Mouse (Mus musculus): ENCODE measurements around the gene Tmem50b. TPM values are rescaled to one million over a fixed set of nuclear protein-coding genes. Genes with fewer than 3 reads are reported as not detected.

Gene Tmem50b
- polyA plus RNA-seq, 1 experiment from 2014 or later: 48.7 TPM

GRCm38 (mm10) chr16:91551081-91551524, 46.5 kb downstream of the Tmem50b start:
- WGBS: 53% methylated on average over 10 of the region's 10 CpGs
- ATAC-seq (ENCODE audit: insufficient read depth, low FRiP score): peak; percentile 80
- H3K27me3 ChIP-seq (ENCODE audit: control insufficient read depth, insufficient read depth, low read length): no peaks in the 10 kb centered on the region
- H3K4me3 ChIP-seq (replicated peaks; ENCODE audit: low read length): no peak overlapping the region
- no peaks in the 10 kb centered on the region for H3K9me3 ChIP-seq (replicated peaks; ENCODE audit: control insufficient read depth, low read length)
- H3K9ac ChIP-seq (ENCODE audit: low read length): peak overlapping the region; percentile 14; the same call in 1 of the 2 replicates
- H3K4me2 ChIP-seq (ENCODE audit: low read depth, low read length): no peak overlapping the region; the same call in 1 of the 2 replicates
- H3K4me1 ChIP-seq (ENCODE audit: control insufficient read depth, insufficient read depth, low read length): peaks cover 38% of the 10 kb centered on the region
- H3K27ac ChIP-seq (ENCODE audit: low read length): peak overlapping the region; percentile 79
- H3K36me3 ChIP-seq (ENCODE audit: control insufficient read depth, insufficient read depth, low read length): peaks cover 6% of the 10 kb centered on the region; the same call in 1 of the 2 replicates

- H3K36me3 ChIP-seq (ENCODE audit: control insufficient read depth, insufficient read depth, low read length): no peaks in the 10 kb centered on the region
- peaks cover 42% of the 10 kb centered on the region for H3K4me1 ChIP-seq (ENCODE audit: control insufficient read depth, insufficient read depth, low read length)
- no peaks in the 10 kb centered on the region for H3K9me3 ChIP-seq (replicated peaks; ENCODE audit: control insufficient read depth, low read length)
- H3K27ac ChIP-seq (ENCODE audit: low read length): peak overlapping the region; percentile 67
- peak overlapping the region; percentile 10; the same call in 1 of the 2 replicates for H3K4me2 ChIP-seq (ENCODE audit: low read depth, low read length)
- ATAC-seq (ENCODE audit: insufficient read depth, low FRiP score): no peak
- no peak overlapping the region for H3K4me3 ChIP-seq (replicated peaks; ENCODE audit: low read length)
- WGBS: 65% methylated on average over 5 of the region's 5 CpGs
- no peaks in the 10 kb centered on the region for H3K27me3 ChIP-seq (ENCODE audit: control insufficient read depth, insufficient read depth, low read length)
- peak overlapping the region; percentile 2; the same call in 1 of the 2 replicates for H3K9ac ChIP-seq (ENCODE audit: low read length)
Measured at GRCm38 (mm10) chr16:91549616-91550015, 48.0 kb downstream of the Tmem50b start.

GRCm38 (mm10) chr16:91548996-91549395, 48.6 kb downstream of the Tmem50b start:
- Histone ChIP-seq H3K27me3 (ENCODE audit: control insufficient read depth, insufficient read depth, low read length) (no peaks in the 10 kb centered on the region), H3K9me3 (replicated peaks; ENCODE audit: control insufficient read depth, low read length) (no peaks in the 10 kb centered on the region), H3K36me3 (ENCODE audit: control insufficient read depth, insufficient read depth, low read length) (no peaks in the 10 kb centered on the region), H3K4me1 (ENCODE audit: control insufficient read depth, insufficient read depth, low read length) (peaks cover 38% of the 10 kb centered on the region), H3K4me3 (replicated peaks; ENCODE audit: low read length) (peak overlapping the region; percentile 32), H3K27ac (ENCODE audit: low read length) (peak overlapping the region; percentile 55), H3K4me2 (ENCODE audit: low read depth, low read length) (peak overlapping the region; percentile 50), H3K9ac (ENCODE audit: low read length) (peak overlapping the region; percentile 60; the same call in 1 of the 2 replicates)
- ATAC-seq (ENCODE audit: insufficient read depth, low FRiP score): no peak
- WGBS: 74% methylated on average over 2 of the region's 2 CpGs

GRCm38 (mm10) chr16:91548586-91548985, 49.0 kb downstream of the Tmem50b start:
- Histone ChIP-seq H3K36me3 (ENCODE audit: control insufficient read depth, insufficient read depth, low read length) (no peaks in the 10 kb centered on the region), H3K27me3 (ENCODE audit: control insufficient read depth, insufficient read depth, low read length) (no peaks in the 10 kb centered on the region), H3K4me2 (ENCODE audit: low read depth, low read length) (peak overlapping the region; percentile 50), H3K27ac (ENCODE audit: low read length) (peak overlapping the region; percentile 55), H3K4me1 (ENCODE audit: control insufficient read depth, insufficient read depth, low read length) (peaks cover 34% of the 10 kb centered on the region), H3K9me3 (replicated peaks; ENCODE audit: control insufficient read depth, low read length) (no peaks in the 10 kb centered on the region), H3K4me3 (replicated peaks; ENCODE audit: low read length) (peak overlapping the region; percentile 32), H3K9ac (ENCODE audit: low read length) (peak overlapping the region; percentile 60)
- ATAC-seq (ENCODE audit: insufficient read depth, low FRiP score): no peak
- 46% methylated on average over 5 of the region's 5 CpGs for WGBS

- Histone ChIP-seq H3K36me3 (ENCODE audit: control insufficient read depth, insufficient read depth, low read length) (no peaks in the 10 kb centered on the region), H3K27ac (ENCODE audit: low read length) (peak overlapping the region; percentile 63; the same call in 1 of the 2 replicates), H3K4me1 (ENCODE audit: control insufficient read depth, insufficient read depth, low read length) (peaks cover 29% of the 10 kb centered on the region), H3K27me3 (ENCODE audit: control insufficient read depth, insufficient read depth, low read length) (no peaks in the 10 kb centered on the region), H3K4me3 (replicated peaks; ENCODE audit: low read length) (peak overlapping the region; percentile 86), H3K9ac (ENCODE audit: low read length) (peak overlapping the region; percentile 95), H3K9me3 (replicated peaks; ENCODE audit: control insufficient read depth, low read length) (no peaks in the 10 kb centered on the region), H3K4me2 (ENCODE audit: low read depth, low read length) (peak overlapping the region; percentile 54)
- ATAC-seq (ENCODE audit: insufficient read depth, low FRiP score): no peak
- 42% methylated on average over 5 of the region's 5 CpGs for WGBS
Measured at GRCm38 (mm10) chr16:91547974-91548373, 49.6 kb downstream of the Tmem50b start.

GRCm38 (mm10) chr16:91546836-91547741, 50.5 kb downstream of the Tmem50b start, which contains the start of gene Ifngr2:
TSS of gene Ifngr2 (plus strand) at chr16:91547072.
- Histone ChIP-seq H3K36me3 (ENCODE audit: control insufficient read depth, insufficient read depth, low read length) (no peaks in the 10 kb centered on the region), H3K4me2 (ENCODE audit: low read depth, low read length) (peak within 1 kb of the TSS; percentile 54), H3K27ac (ENCODE audit: low read length) (peak within 1 kb of the TSS; percentile 63), H3K27me3 (ENCODE audit: control insufficient read depth, insufficient read depth, low read length) (no peaks in the 10 kb centered on the region), H3K4me3 (replicated peaks; ENCODE audit: low read length) (peak within 1 kb of the TSS; percentile 86), H3K4me1 (ENCODE audit: control insufficient read depth, insufficient read depth, low read length) (peaks cover 30% of the 10 kb centered on the region), H3K9me3 (replicated peaks; ENCODE audit: control insufficient read depth, low read length) (no peaks in the 10 kb centered on the region), H3K9ac (ENCODE audit: low read length) (peak within 1 kb of the TSS; percentile 95)
- ATAC-seq (ENCODE audit: insufficient read depth, low FRiP score): peak; percentile 89
- WGBS: 1% methylated on average over 52 of the region's 74 CpGs

GRCm38 (mm10) chr16:91546391-91546835, 51.2 kb downstream of the Tmem50b start:
- H3K4me1 ChIP-seq (ENCODE audit: control insufficient read depth, insufficient read depth, low read length): peaks cover 33% of the 10 kb centered on the region
- H3K36me3 ChIP-seq (ENCODE audit: control insufficient read depth, insufficient read depth, low read length): no peaks in the 10 kb centered on the region
- no peaks in the 10 kb centered on the region for H3K9me3 ChIP-seq (replicated peaks; ENCODE audit: control insufficient read depth, low read length)
- peak overlapping the region; percentile 63 for H3K27ac ChIP-seq (ENCODE audit: low read length)
- ATAC-seq (ENCODE audit: insufficient read depth, low FRiP score): peak; percentile 52
- WGBS: 18% methylated on average over 14 of the region's 14 CpGs
- H3K4me2 ChIP-seq (ENCODE audit: low read depth, low read length): peak overlapping the region; percentile 54
- peak overlapping the region; percentile 95 for H3K9ac ChIP-seq (ENCODE audit: low read length)
- no peaks in the 10 kb centered on the region for H3K27me3 ChIP-seq (ENCODE audit: control insufficient read depth, insufficient read depth, low read length)
- peak overlapping the region; percentile 86 for H3K4me3 ChIP-seq (replicated peaks; ENCODE audit: low read length)

- WGBS: 62% methylated on average over 10 of the region's 10 CpGs
- H3K27ac ChIP-seq (ENCODE audit: low read length): peak overlapping the region; percentile 63; the same call in 1 of the 2 replicates
- H3K4me2 ChIP-seq (ENCODE audit: low read depth, low read length): no peak overlapping the region
Measured at GRCm38 (mm10) chr16:91545597-91546281, 51.9 kb downstream of the Tmem50b start.

More at GRCm38 (mm10) chr16:91545597-91546281, 51.9 kb downstream of the Tmem50b start:
- ATAC-seq (ENCODE audit: insufficient read depth, low FRiP score): no peak
- no peaks in the 10 kb centered on the region for H3K36me3 ChIP-seq (ENCODE audit: control insufficient read depth, insufficient read depth, low read length)
- H3K9ac ChIP-seq (ENCODE audit: low read length): no peak overlapping the region
- peaks cover 33% of the 10 kb centered on the region for H3K4me1 ChIP-seq (ENCODE audit: control insufficient read depth, insufficient read depth, low read length)
- no peaks in the 10 kb centered on the region for H3K9me3 ChIP-seq (replicated peaks; ENCODE audit: control insufficient read depth, low read length)
- no peak overlapping the region for H3K4me3 ChIP-seq (replicated peaks; ENCODE audit: low read length)
- H3K27me3 ChIP-seq (ENCODE audit: control insufficient read depth, insufficient read depth, low read length): no peaks in the 10 kb centered on the region

Data from stomach, embryonic 16.5 days (tissue).